Mouse (Mus musculus) ovary, postnatal 10 days (tissue): Measurements from ENCODE around the gene Hmgn2.

Experiments
- DNase-seq: peaks from one replicate; pipeline ENCODE4 v3.0.0; 2022; ENCODE audit warnings: low spot score

The Hmgn2 gene

GRCm38 (mm10) chr4:133925204-133925603 is 43.2 kb downstream of the Hmgn2 start:
- DNase-seq = no peak

DNA sequence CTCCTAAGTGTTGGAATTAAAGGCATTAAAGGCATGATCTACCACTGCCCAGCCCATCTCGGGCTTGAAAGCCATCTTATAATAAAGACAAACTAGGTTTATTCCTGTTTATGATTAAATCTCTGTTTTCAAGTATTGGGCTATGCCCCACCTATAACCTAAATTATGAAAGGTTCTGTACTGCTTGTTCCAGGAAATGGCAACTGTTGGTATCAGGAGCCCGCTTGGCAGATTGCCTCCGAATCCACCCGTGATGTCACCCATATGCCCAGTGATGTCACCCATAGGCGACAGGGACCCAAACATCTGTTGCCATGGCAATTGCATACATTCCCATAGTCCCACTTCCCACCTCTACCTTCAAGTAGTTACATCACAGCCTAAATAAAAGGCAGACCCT is 44.7 kb downstream of the Hmgn2 start:
- DNase-seq = no peak

GRCm38 (mm10) chr4:133918093-133918825 is 50.2 kb downstream of the Hmgn2 start:
- DNase-seq = peak; percentile 15
